Mouse (Mus musculus) liver, postnatal 0 days (tissue): ENCODE data around the gene Man2b1. TPM values are rescaled to one million over a fixed set of nuclear protein-coding genes. Genes with fewer than 3 reads are reported as not detected.
"Not testable (repeated sequence)": the region's sequence is repeated elsewhere in the genome, so short reads cannot be mapped to it uniquely, and the experiment has no call there.

Source experiments
- ATAC-seq: fragments of 200-750 bp; cut with Nextera tagmentation; 2 replicates; pipeline ENCODE4 v1.8.0; 2017; ENCODE audit warnings: mild to moderate bottlenecking, moderate library complexity
- DNase-seq: peaks from one replicate; pipeline ENCODE4 v3.0.0-alpha.2; 2016
- H3K27ac ChIP-seq: fragments of 300-500 bp; sonication (generic); 2 replicates; pipeline ENCODE4 v1.5.1; 2014; ENCODE audit warnings: antibody characterized with exemption, moderate library complexity, mild to moderate bottlenecking, low read depth
- H3K27me3 ChIP-seq: fragments of 300-500 bp; sonication (generic); 2 replicates; pipeline ENCODE4 v1.6.1; 2014; ENCODE audit warnings: low read length, control low read depth, mixed read lengths; ENCODE audit not compliant: insufficient read depth
- H3K36me3 ChIP-seq: fragments of 300-500 bp; sonication (generic); replicated peaks from 2 replicates; pipeline ENCODE4 v1.6.1; 2014; ENCODE audit warnings: mild to moderate bottlenecking, control low read depth, low read length, moderate library complexity, mixed read lengths; ENCODE audit not compliant: insufficient read depth
- H3K4me1 ChIP-seq: fragments of 300-500 bp; sonication (generic); 2 replicates; pipeline ENCODE4 v1.6.1; 2014; ENCODE audit warnings: antibody characterized with exemption, mild to moderate bottlenecking, control low read depth; ENCODE audit not compliant: insufficient read depth
- H3K4me2 ChIP-seq: fragments of 300-500 bp; sonication (generic); 2 replicates; pipeline ENCODE4 v1.6.1; 2014; ENCODE audit warnings: low read depth, mild to moderate bottlenecking, low read length, moderate library complexity, mixed read lengths
- H3K4me3 ChIP-seq: fragments of 300-500 bp; sonication (generic); 2 replicates; pipeline ENCODE4 v1.5.1; 2014; ENCODE audit warnings: low read depth, low read length
- H3K9ac ChIP-seq: fragments of 300-500 bp; sonication (generic); replicated peaks from 2 replicates; pipeline ENCODE4 v1.6.1; 2014; ENCODE audit warnings: mild to moderate bottlenecking, moderate library complexity
- H3K9me3 ChIP-seq: fragments of 300-500 bp; sonication (generic); 2 replicates; pipeline ENCODE4 v1.6.1; 2016; ENCODE audit warnings: mild to moderate bottlenecking, control low read depth, low read length, mixed read lengths
- CTCF ChIP-seq: sonication (generic); IDR thresholded peaks from 2 replicates; pipeline ENCODE4 v1.5.1; 2016; ENCODE audit warnings: antibody characterized with exemption, low read depth
- EP300 ChIP-seq: IDR thresholded peaks from 2 replicates; pipeline ENCODE4 v1.6.1; 2016; ENCODE audit warnings: antibody characterized with exemption, low read depth, mild to moderate bottlenecking
- WGBS: fragments of 180-500 bp; shearing (Covaris S2); extraction: QIAGEN DNeasy Blood & Tissue Kit; methylation state at CpG from one replicate; pipeline ENCODE4 v1.1.7; 2014; ENCODE audit not compliant: insufficient replicate concordance; 5-methylcytosine and 5-hydroxymethylcytosine counted together
- polyA plus RNA-seq: library from polyadenylated mRNA; unstranded; fragments of >200 nt; fragmentation: Nextera tagmentation; extraction: Ambion mirVana; gene quantifications from 2 replicates; pipeline ENCODE4 v1.2.1, GENCODE M21; 2015

The Man2b1 gene
- polyA plus RNA-seq, 1 experiment from 2014 or later: 44.6 TPM

GRCm38 (mm10) chr8:85080214-85080531 lies 2.9 kb upstream of the Man2b1 start:
- no peaks in the 10 kb centered on the region for H3K27me3 ChIP-seq
- no peak for TF ChIP-seq CTCF
- no peak for TF ChIP-seq EP300
- H3K27ac ChIP-seq: peak overlapping the region; percentile 84
- WGBS: under 1% methylated on average over 25 of the region's 25 CpGs
- ATAC-seq (no peak), DNase-seq (peak; percentile 66)
- H3K4me1 ChIP-seq: peaks cover 30% of the 10 kb centered on the region
- peak overlapping the region; percentile 92 for H3K4me3 ChIP-seq
- no peaks in the 10 kb centered on the region for H3K9me3 ChIP-seq
- peak overlapping the region; percentile 95 for H3K4me2 ChIP-seq
- peak overlapping the region; percentile 93 for H3K9ac ChIP-seq
- peaks cover 21% of the 10 kb centered on the region for H3K36me3 ChIP-seq

GRCm38 (mm10) chr8:85080532-85081215 lies 2.4 kb upstream of the Man2b1 start, which contains the start of gene Wdr83os:
Gene Wdr83os (plus strand): TSS chr8:85080740.
- H3K9ac ChIP-seq: peak within 1 kb of the TSS; percentile 93
- TF ChIP-seq CTCF: no peak
- 0 out of 2 replicates have a peak, but pooled peaks have one; percentile 19 for TF ChIP-seq EP300
- no peaks in the 10 kb centered on the region for H3K9me3 ChIP-seq
- H3K4me3 ChIP-seq: peak within 1 kb of the TSS; percentile 92
- H3K36me3 ChIP-seq: peaks cover 19% of the 10 kb centered on the region
- no peaks in the 10 kb centered on the region for H3K27me3 ChIP-seq
- under 1% methylated on average over 30 of the region's 30 CpGs for WGBS
- ATAC-seq: peak; percentile 43
- peak within 1 kb of the TSS; percentile 84 for H3K27ac ChIP-seq
- peak within 1 kb of the TSS; percentile 95 for H3K4me2 ChIP-seq
- H3K4me1 ChIP-seq: peaks cover 30% of the 10 kb centered on the region
- DNase-seq: peak; percentile 70

GRCm38 (mm10) chr8:85081216-85081555 lies 1.9 kb upstream of the Man2b1 start, which contains the start of gene Wdr83:
Gene Wdr83 (minus strand): TSS chr8:85081306.
- Histone ChIP-seq H3K9ac (peak within 1 kb of the TSS; percentile 93), H3K9me3 (no peaks in the 10 kb centered on the region), H3K4me1 (peaks cover 30% of the 10 kb centered on the region), H3K27ac (peak within 1 kb of the TSS; percentile 84), H3K4me3 (peak within 1 kb of the TSS; percentile 92), H3K27me3 (no peaks in the 10 kb centered on the region), H3K36me3 (peaks cover 15% of the 10 kb centered on the region), H3K4me2 (peak within 1 kb of the TSS; percentile 97)
- DNase-seq (peak; percentile 78), ATAC-seq (peak; percentile 53)
- TF ChIP-seq EP300 (no peak), CTCF (no peak)
- 0% methylated on average over 9 of the region's 9 CpGs for WGBS

GRCm38 (mm10) chr8:85082169-85082568 lies 901 bp upstream of the Man2b1 start:
- H3K9ac ChIP-seq, H3K27me3 ChIP-seq, H3K4me3 ChIP-seq, DNase-seq, H3K9me3 ChIP-seq, ATAC-seq: not testable (repeated sequence)
- H3K4me2 ChIP-seq: peak overlapping the region; percentile 97; the same call in 1 of the 2 replicates
- H3K4me1 ChIP-seq: peaks cover 30% of the 10 kb centered on the region
- peaks cover 17% of the 10 kb centered on the region for H3K36me3 ChIP-seq
- peak overlapping the region; percentile 84 for H3K27ac ChIP-seq
- 40% methylated on average over 4 of the region's 4 CpGs for WGBS

GRCm38 (mm10) chr8:85084633-85085032 lies 1.6 kb downstream of the Man2b1 start:
- no peaks in the 10 kb centered on the region for H3K9me3 ChIP-seq
- TF ChIP-seq CTCF: no peak
- TF ChIP-seq EP300: no peak
- H3K27me3 ChIP-seq: no peaks in the 10 kb centered on the region
- no peak for ATAC-seq
- 39% methylated on average over 8 of the region's 8 CpGs for WGBS
- peak overlapping the region; percentile 82 for H3K4me3 ChIP-seq
- no peak for DNase-seq
- peak overlapping the region; percentile 97 for H3K4me2 ChIP-seq
- peaks cover 28% of the 10 kb centered on the region for H3K4me1 ChIP-seq
- H3K9ac ChIP-seq: peak overlapping the region; percentile 81; the same call in 1 of the 2 replicates
- H3K27ac ChIP-seq: peak overlapping the region; percentile 64
- peaks cover 32% of the 10 kb centered on the region for H3K36me3 ChIP-seq

GRCm38 (mm10) chr8:85086238-85086637 lies 3.2 kb downstream of the Man2b1 start:
- H3K4me2 ChIP-seq: no peak overlapping the region
- no peaks in the 10 kb centered on the region for H3K27me3 ChIP-seq
- ATAC-seq (no peak), DNase-seq (no peak)
- 69% methylated on average over 3 of the region's 3 CpGs for WGBS
- H3K27ac ChIP-seq: no peak overlapping the region
- peaks cover 38% of the 10 kb centered on the region for H3K36me3 ChIP-seq
- no peak overlapping the region for H3K9ac ChIP-seq
- TF ChIP-seq EP300 (no peak), CTCF (peak; percentile 37; the same call in 1 of the 2 replicates)
- no peak overlapping the region for H3K4me3 ChIP-seq
- H3K9me3 ChIP-seq: no peaks in the 10 kb centered on the region
- H3K4me1 ChIP-seq: peaks cover 21% of the 10 kb centered on the region
